Mouse (Mus musculus) cortical plate, adult 2 months (tissue): ENCODE measurements around the gene Esrrb. TPM values are rescaled to one million over a fixed set of nuclear protein-coding genes. Genes with fewer than 3 reads are reported as not detected.

Source experiments
- H3K27ac ChIP-seq: fragments of 200-500 bp; 2 replicates; pipeline ENCODE4 v1.5.1; 2012; ENCODE audit warnings: low read length, control low read depth, inconsistent platforms; ENCODE audit not compliant: insufficient read depth
- H3K4me1 ChIP-seq: fragments of 200-500 bp; 2 replicates; pipeline ENCODE4 v1.6.1; 2011; ENCODE audit warnings: low read length; ENCODE audit not compliant: control insufficient read depth, insufficient read depth
- H3K4me3 ChIP-seq: fragments of 200-500 bp; 2 replicates; pipeline ENCODE4 v1.5.1; 2011; ENCODE audit warnings: mild to moderate bottlenecking, low read length, control low read depth; ENCODE audit not compliant: insufficient read depth
- CTCF ChIP-seq: fragments of 200-500 bp; IDR thresholded peaks from 2 replicates; pipeline ENCODE4 v1.5.1; 2011; ENCODE audit warnings: mild to moderate bottlenecking, control low read depth, low read length; ENCODE audit not compliant: insufficient read depth; ENCODE audit errors: extremely low read depth
- POLR2A ChIP-seq: fragments of 200-500 bp; IDR thresholded peaks from 2 replicates; pipeline ENCODE4 v1.6.1; 2011; ENCODE audit warnings: mild to moderate bottlenecking, low read length, control low read depth; ENCODE audit not compliant: insufficient read depth; ENCODE audit errors: extremely low read depth
- polyA plus RNA-seq: library from polyadenylated mRNA; depleted of rRNA; stranded (reverse); fragments of >200 nt; gene quantifications from 2 replicates; pipeline ENCODE4 v1.2.3, GENCODE M21; 2012

Esrrb gene
- polyA plus RNA-seq, 1 experiment: 1.2 TPM

DNA sequence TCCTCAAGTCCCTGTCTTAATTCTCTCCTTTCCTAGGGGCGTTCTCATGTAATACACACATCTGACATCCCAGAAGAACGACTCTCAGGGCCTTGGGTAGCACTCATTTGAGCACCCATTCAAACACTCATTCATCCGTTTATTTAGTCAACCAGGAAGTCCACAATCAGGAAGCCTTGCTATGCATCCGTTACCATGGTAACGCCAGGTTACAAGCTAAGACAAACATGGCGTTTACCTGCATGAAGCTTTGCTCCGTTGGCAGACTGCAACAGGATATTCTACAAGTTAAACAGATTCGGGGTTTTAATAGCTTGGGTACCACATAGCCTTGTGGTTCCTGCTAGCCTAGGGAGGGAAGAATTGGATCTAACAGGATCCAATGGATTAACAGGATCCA is 1.0 kb upstream of the Esrrb start:
- TF ChIP-seq POLR2A (no peak), CTCF (no peak)

GRCm38 (mm10) chr12:86364285-86364684 is 3.4 kb downstream of the Esrrb start:
- no peak overlapping the region for H3K4me3 ChIP-seq
- no peak overlapping the region for H3K27ac ChIP-seq
- no peak for TF ChIP-seq POLR2A
- no peak for TF ChIP-seq CTCF
- H3K4me1 ChIP-seq: no peaks in the 10 kb centered on the region

More for the DNA sequence above, 1.0 kb upstream of the Esrrb start:
- no peak overlapping the region for H3K27ac ChIP-seq
- H3K4me1 ChIP-seq: no peaks in the 10 kb centered on the region
- no peak overlapping the region for H3K4me3 ChIP-seq

- TF ChIP-seq POLR2A (no peak), CTCF (no peak)
- H3K4me3 ChIP-seq: no peak overlapping the region
- no peak overlapping the region for H3K27ac ChIP-seq
- H3K4me1 ChIP-seq: no peaks in the 10 kb centered on the region
Measured at GRCm38 (mm10) chr12:86364756-86365155, 3.8 kb downstream of the Esrrb start.

DNA sequence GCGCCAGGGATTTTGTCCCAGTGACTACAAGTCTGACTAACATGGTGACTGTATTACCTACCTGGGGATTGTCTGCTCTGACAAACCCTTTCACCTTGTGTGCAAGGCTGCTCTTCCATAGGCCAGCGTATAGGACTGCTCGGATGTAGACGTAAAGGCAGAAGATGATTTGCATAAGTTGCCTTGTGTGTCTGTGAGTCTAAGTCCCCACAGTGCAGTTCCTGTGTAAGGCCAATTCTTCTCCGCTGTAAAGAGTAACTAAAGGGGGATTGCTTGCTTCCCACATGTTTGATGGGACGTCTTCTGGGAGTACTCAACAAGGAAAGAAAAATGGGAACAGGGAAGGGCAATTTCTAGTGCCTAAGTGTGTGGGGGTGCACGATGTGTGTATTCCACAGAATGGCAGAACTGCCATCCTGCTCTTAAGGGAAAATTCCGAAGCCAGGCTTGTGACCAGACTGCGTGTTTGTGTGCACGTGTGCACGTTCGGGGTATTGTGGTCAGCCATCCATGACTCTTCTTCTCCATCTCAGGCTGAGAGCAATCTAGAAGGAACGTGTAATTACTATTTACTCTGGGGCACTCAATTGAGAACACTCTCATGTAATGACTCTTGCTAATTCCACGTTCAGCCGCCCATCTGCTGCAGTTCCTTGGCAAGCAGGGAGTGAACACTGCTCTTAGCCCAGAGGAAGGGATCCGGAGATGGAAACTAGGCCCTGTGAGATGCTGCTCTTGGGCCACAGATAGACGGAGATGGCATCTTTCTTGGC is 9.9 kb downstream of the Esrrb start:
- H3K4me3 ChIP-seq: no peak overlapping the region
- H3K4me1 ChIP-seq: no peaks in the 10 kb centered on the region; the same call in 1 of the 2 replicates
- no peak for TF ChIP-seq POLR2A
- no peak for TF ChIP-seq CTCF
- H3K27ac ChIP-seq: no peak overlapping the region

DNA sequence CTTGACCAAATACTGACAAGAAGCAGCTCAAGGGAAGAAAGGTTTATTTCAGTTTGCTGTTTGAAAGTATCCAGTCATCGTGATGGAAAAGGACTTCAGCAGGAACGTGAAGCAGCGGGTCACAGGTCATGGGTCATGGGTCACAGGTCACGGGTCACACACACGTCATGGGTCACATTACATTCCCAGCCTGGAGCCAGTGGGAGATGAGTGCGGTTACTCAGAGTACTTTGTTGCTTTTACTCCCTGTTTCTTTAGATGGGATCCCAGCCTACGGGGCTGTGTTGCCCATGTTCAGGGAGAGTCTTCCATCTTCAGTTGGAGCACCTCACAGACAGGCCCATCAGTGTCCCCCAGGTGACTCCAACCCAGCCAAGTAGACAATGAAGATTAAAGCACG is 13.4 kb downstream of the Esrrb start:
- no peak overlapping the region for H3K27ac ChIP-seq
- no peak overlapping the region for H3K4me3 ChIP-seq
- TF ChIP-seq POLR2A (no peak), CTCF (no peak)
- H3K4me1 ChIP-seq: no peaks in the 10 kb centered on the region; the same call in 1 of the 2 replicates

DNA sequence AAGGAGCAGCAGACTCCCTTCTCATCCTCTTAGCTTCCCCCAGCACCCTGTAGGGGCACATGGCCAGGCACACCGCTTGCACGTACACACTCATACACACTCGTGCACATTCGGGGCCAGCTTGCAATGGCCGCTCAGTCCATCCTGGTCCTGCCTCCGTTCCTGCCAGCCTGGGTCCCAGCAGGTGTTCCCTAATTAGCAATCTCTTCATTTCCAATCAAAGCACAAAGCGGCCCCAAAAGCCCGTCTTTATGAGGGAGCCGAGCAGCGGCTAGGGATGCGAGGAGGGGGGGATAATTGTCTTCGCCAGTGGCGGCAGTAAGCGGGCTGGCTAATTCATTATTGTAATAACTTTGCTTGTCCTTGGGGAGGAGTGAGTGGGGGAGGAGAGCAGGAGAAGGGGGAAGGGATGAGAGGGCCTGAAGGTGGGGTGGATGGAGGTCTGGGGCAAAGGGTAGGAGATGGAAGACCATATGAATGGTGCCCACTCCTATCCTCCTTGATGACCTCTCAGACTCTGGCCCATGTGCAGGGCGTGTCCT is 18.8 kb downstream of the Esrrb start:
- H3K4me1 ChIP-seq: no peaks in the 10 kb centered on the region
- no peak overlapping the region for H3K4me3 ChIP-seq
- no peak overlapping the region for H3K27ac ChIP-seq
- TF ChIP-seq CTCF (no peak), POLR2A (no peak)

GRCm38 (mm10) chr12:86383803-86384202 is 22.9 kb downstream of the Esrrb start:
- no peaks in the 10 kb centered on the region for H3K4me1 ChIP-seq
- TF ChIP-seq CTCF (no peak), POLR2A (no peak)
- H3K4me3 ChIP-seq: no peak overlapping the region
- H3K27ac ChIP-seq: no peak overlapping the region

DNA sequence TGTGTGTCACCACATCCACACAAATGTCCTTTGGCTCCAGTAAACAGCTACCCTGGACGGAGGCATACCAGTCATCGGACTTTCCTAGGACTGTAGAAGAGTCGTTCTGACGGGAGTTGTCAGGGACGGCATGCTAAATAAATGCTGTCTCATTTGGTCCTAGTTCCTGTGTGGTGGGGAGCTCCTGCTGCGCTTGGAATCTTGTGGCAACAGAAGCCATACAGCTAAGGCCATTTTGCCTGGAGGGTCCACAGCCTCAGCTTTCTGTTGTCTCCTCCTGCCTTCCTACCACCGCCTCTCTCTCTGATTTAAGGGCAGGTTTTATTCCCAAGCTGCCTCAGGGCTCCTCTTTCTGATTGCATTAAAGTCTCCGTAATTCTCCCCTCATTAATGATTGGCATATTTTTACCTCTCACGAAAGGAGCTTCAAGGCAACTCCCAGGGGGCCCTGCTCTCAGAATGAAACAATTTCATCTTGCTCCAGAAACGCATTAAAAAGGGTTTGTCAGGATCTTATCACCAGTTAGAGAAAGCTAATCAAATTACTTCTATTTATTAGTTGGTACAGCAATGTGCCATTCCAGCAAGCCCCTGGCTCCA is 26.9 kb downstream of the Esrrb start:
- no peak overlapping the region for H3K4me3 ChIP-seq
- TF ChIP-seq CTCF (no peak), POLR2A (no peak)
- no peaks in the 10 kb centered on the region for H3K4me1 ChIP-seq
- no peak overlapping the region for H3K27ac ChIP-seq

GRCm38 (mm10) chr12:86394773-86395172 is 33.9 kb downstream of the Esrrb start:
- TF ChIP-seq CTCF: no peak
- TF ChIP-seq POLR2A: no peak
- no peak overlapping the region for H3K4me3 ChIP-seq
- no peak overlapping the region for H3K27ac ChIP-seq
- no peaks in the 10 kb centered on the region for H3K4me1 ChIP-seq

GRCm38 (mm10) chr12:86395326-86395725 is 34.4 kb downstream of the Esrrb start:
- TF ChIP-seq POLR2A (no peak), CTCF (no peak)
- Histone ChIP-seq H3K4me1 (no peaks in the 10 kb centered on the region), H3K27ac (no peak overlapping the region), H3K4me3 (no peak overlapping the region)
